Mouse (Mus musculus) cerebellum, postnatal 14 days (tissue): ENCODE results near the gene Haus6.
"Not testable (repeated sequence)": the region's sequence is repeated elsewhere in the genome, so short reads cannot be mapped to it uniquely, and the experiment has no call there.

ENCODE experiments used
- DNase-seq, 2 experiments: peaks; one replicate each; pipeline ENCODE4 v3.0.0; 2021; ENCODE audit warnings: mixed read lengths in 2 of 2

Gene Haus6

GRCm38 (mm10) chr4:86611524-86612288, at the start of gene Haus6:
Haus6 (minus strand) TSS chr4:86612055.
- peak; percentile 90 to 93 for DNase-seq

- DNase-seq, result no peak
These were observed 45.3 kb upstream of the Haus6 start for GRCm38 (mm10) chr4:86657176-86657575.

- DNase-seq, result not testable (repeated sequence)
These were observed 44.6 kb upstream of the Haus6 start for GRCm38 (mm10) chr4:86656410-86656809.

- DNase-seq, result peak; percentile 57 to 60
These were observed 40.0 kb upstream of the Haus6 start for GRCm38 (mm10) chr4:86651686-86652384.

- not testable (repeated sequence) for DNase-seq
These were observed 36.5 kb upstream of the Haus6 start for GRCm38 (mm10) chr4:86648394-86648793.

GRCm38 (mm10) chr4:86637561-86637960, 25.7 kb upstream of the Haus6 start:
- DNase-seq, result not testable (repeated sequence)

- peak; percentile 26 to 43 for DNase-seq
These were observed 23.0 kb upstream of the Haus6 start for GRCm38 (mm10) chr4:86634873-86635272.

- DNase-seq, result not testable (repeated sequence)
These were observed 22.5 kb upstream of the Haus6 start for GRCm38 (mm10) chr4:86634312-86634711.

GRCm38 (mm10) chr4:86632556-86632955, 20.7 kb upstream of the Haus6 start:
- not testable (repeated sequence) for DNase-seq

GRCm38 (mm10) chr4:86631831-86632230, 20.0 kb upstream of the Haus6 start:
- no peak for DNase-seq

- not testable (repeated sequence) for DNase-seq
These were observed 14.6 kb upstream of the Haus6 start for GRCm38 (mm10) chr4:86626496-86626895.

- DNase-seq, result no peak
These were observed 13.6 kb upstream of the Haus6 start for GRCm38 (mm10) chr4:86625463-86625862.

- not testable (repeated sequence) for DNase-seq
These were observed 10.7 kb upstream of the Haus6 start for GRCm38 (mm10) chr4:86622532-86622931.

GRCm38 (mm10) chr4:86622116-86622515, 10.3 kb upstream of the Haus6 start:
- no peak for DNase-seq

- DNase-seq, result no peak
These were observed 8.7 kb upstream of the Haus6 start for GRCm38 (mm10) chr4:86620506-86620905.

GRCm38 (mm10) chr4:86612289-86612620, 400 bp upstream of the Haus6 start:
- DNase-seq, result no peak

- DNase-seq, result no peak
These were observed 20.6 kb downstream of the Haus6 start for GRCm38 (mm10) chr4:86591304-86591703.

GRCm38 (mm10) chr4:86588236-86588635, 23.6 kb downstream of the Haus6 start:
- no peak for DNase-seq

GRCm38 (mm10) chr4:86580591-86580990, 31.3 kb downstream of the Haus6 start:
- DNase-seq, result no peak

GRCm38 (mm10) chr4:86580056-86580455, 31.8 kb downstream of the Haus6 start:
- no peak for DNase-seq

GRCm38 (mm10) chr4:86576630-86577225, 35.1 kb downstream of the Haus6 start:
- DNase-seq, result no peak

- peak; percentile 64 to 65 for DNase-seq
These were observed 35.7 kb downstream of the Haus6 start for GRCm38 (mm10) chr4:86576120-86576541.

- DNase-seq, result peak; percentile 97
These were observed 36.4 kb downstream of the Haus6 start, which contains the start of gene Rraga for GRCm38 (mm10) chr4:86575283-86575983. Rraga (plus strand) TSS chr4:86575668.
